Comparison of ENCODE assay signal across 23 mouse cellular contexts in genomic region chr11:34143984-34144383, GRCm38 (mm10). TPM values are rescaled to one million over a fixed set of nuclear protein-coding genes. Genes with fewer than 3 reads are reported as not detected.
DNase-seq lines count a peak whose midpoint lies in the region; ATAC-seq and TF ChIP-seq lines count a peak whose summit lies in the region.
"Had no signal": no experiment of that assay in that cellular context is flagged by ENCODE, and none has a peak within 500 bp of the region (broad histone marks: within the 10 kb centered on the region; RNA-seq: fewer than 3 reads in every experiment).

No protein-coding gene starts in this region.

- no peak overlapping the region for H3K27ac ChIP-seq in CH12.LX (ENCODE audit: insufficient read depth, low read depth)
- H3K27ac ChIP-seq: embryonic facial prominence, embryonic 10.5 days; embryonic facial prominence, embryonic 12.5 days; forebrain, embryonic 13.5 days; forebrain, embryonic 15.5 days had no signal

- no peaks in the 10 kb centered on the region for H3K79me2 ChIP-seq in CH12.LX (replicated peaks; ENCODE audit: control insufficient read depth, extremely low read depth, insufficient read depth, poor library complexity, severe bottlenecking)

- no peak for TF ChIP-seq RAD21 in CH12.LX (IDR thresholded peaks at IDR 0.05; ENCODE audit: low read depth, low read length)

- peak; percentile 80 for ATAC-seq in granulocyte monocyte progenitor cell, adult 5-6 weeks (replicated peaks; ENCODE audit: poor library complexity, severe bottlenecking)
- ATAC-seq: activated CD4-positive, CD25-positive, alpha-beta regulatory T cell, adult 4 months; CD4-positive, CD25-positive, alpha-beta regulatory T cell, adult 4 months; Patski had no signal

- no peak overlapping the region for H3K4me3 ChIP-seq in CH12.LX (replicated peaks in 1 of 3; ENCODE audit: low read depth in 2 of 3, low read length in 2 of 3, poor library complexity in 1 of 3)
- H3K4me3 ChIP-seq: embryonic facial prominence, embryonic 10.5 days; embryonic facial prominence, embryonic 12.5 days; forebrain, embryonic 13.5 days; forebrain, embryonic 15.5 days had no signal

- H3K4me2 ChIP-seq in CH12.LX (ENCODE audit: insufficient read depth, low read depth, poor library complexity, severe bottlenecking), result no peak overlapping the region
- H3K4me2 ChIP-seq: embryonic facial prominence, embryonic 12.5 days; forebrain, embryonic 13.5 days; forebrain, embryonic 15.5 days had no signal

- H3K9me3 ChIP-seq in CH12.LX (replicated peaks; ENCODE audit: low read length), result no peaks in the 10 kb centered on the region
- H3K9me3 ChIP-seq: embryonic facial prominence, embryonic 10.5 days; embryonic facial prominence, embryonic 12.5 days; forebrain, embryonic 13.5 days; forebrain, embryonic 15.5 days had no signal

- H3K27me3 ChIP-seq in CH12.LX (replicated peaks), result no peaks in the 10 kb centered on the region
- no peaks in the 10 kb centered on the region for H3K27me3 ChIP-seq in splenic B cell, adult 2 months (ENCODE audit: control insufficient read depth, insufficient read depth, low read length, poor library complexity, severe bottlenecking)
- H3K27me3 ChIP-seq: embryonic facial prominence, embryonic 12.5 days had no signal

- no peak for TF ChIP-seq EP300 in CH12.LX (IDR thresholded peaks at IDR 0.05; ENCODE audit: low read length)

- H3K36me3 ChIP-seq in CH12.LX (replicated peaks in 1 of 2; ENCODE audit: control insufficient read depth in 1 of 2, insufficient read depth in 1 of 2, low read length in 1 of 2), result no peaks in the 10 kb centered on the region
- no peaks in the 10 kb centered on the region for H3K36me3 ChIP-seq in splenic B cell, adult 2 months (ENCODE audit: control insufficient read depth, insufficient read depth, low read length, poor library complexity, severe bottlenecking)
- H3K36me3 ChIP-seq: embryonic facial prominence, embryonic 10.5 days; embryonic facial prominence, embryonic 12.5 days; forebrain, embryonic 15.5 days had no signal

- TF ChIP-seq CTCF in CH12.LX (conservative IDR thresholded peaks at IDR 0.05 in 1 of 2, IDR thresholded peaks at IDR 0.05 in 1 of 2; ENCODE audit: low read depth in 2 of 2, low read length in 2 of 2), result no peak

- intact Hi-C loops in gastrocnemius, postnatal 36 days (cut with DNase I), result no loop called here

- in situ Hi-C loops in CH12.LX (cut with MboI; ENCODE audit: low pct_ligation_motif_present, low pct_unique_long_range_greater_than_20kb, low sequenced_read_pairs), result no loop called here

- H3K9ac ChIP-seq in CH12.LX (ENCODE audit: insufficient read depth, low read depth), result no peak overlapping the region
- H3K9ac ChIP-seq: embryonic facial prominence, embryonic 12.5 days; forebrain, embryonic 13.5 days; forebrain, embryonic 15.5 days; forebrain, postnatal 0 days had no signal

- H3K4me1 ChIP-seq in CH12.LX (ENCODE audit: control insufficient read depth in 1 of 2, insufficient read depth in 2 of 2), result peaks cover 2 to 13% of the 10 kb centered on the region in 2 experiments; a peak in 2 of 4 replicates
- H3K4me1 ChIP-seq: embryonic facial prominence, embryonic 12.5 days had no signal

- dilution Hi-C loops in CH12.LX (cut with MboI; ENCODE audit: extremely low pct_ligation_motif_present, extremely low pct_unique_long_range_greater_than_20kb, low sequenced_read_pairs), result no loop called here

- TF ChIP-seq POLR2A in CH12.LX (IDR thresholded peaks at IDR 0.05; ENCODE audit: low read depth, low read length), result no peak

- DNase-seq in A20 (ENCODE audit: low read depth, low spot score) (peak; percentile 83), CH12.LX (ENCODE audit: extremely low read depth) (peak; percentile 26)
- DNase-seq in splenic B cell, adult 2 months (ENCODE audit: low read depth, low spot score), result peak; percentile 7
- no peak for DNase-seq in gastrocnemius, postnatal 36 days
- DNase-seq in Muller cell, postnatal 12 days (ENCODE audit: inconsistent ontology term), result no peak
- DNase-seq in lung, postnatal 14 days, result no peak
- DNase-seq: adrenal gland, adult 8-10 months; adrenal gland, postnatal 14 days; adrenal gland, postnatal 36 days had no signal

TF ChIP-seq in CH12.LX, 34 proteins besides CTCF, POLR2A, EP300 and RAD21:
- TF ChIP-seq USF1 (IDR thresholded peaks at IDR 0.05; ENCODE audit: low read depth, low read length), result peak; percentile 25; the same call in 1 of the 2 replicates
- TF ChIP-seq KAT2A (IDR thresholded peaks at IDR 0.05; ENCODE audit: insufficient replicate concordance, low read length), result no peak
- TF ChIP-seq USF2 (conservative IDR thresholded peaks at IDR 0.05; ENCODE audit: low read depth, low read length), result 0 out of 2 replicates have a peak, but pooled peaks have one; percentile 21
- TF ChIP-seq BHLHE40 (IDR thresholded peaks at IDR 0.05; ENCODE audit: low read depth, low read length), result 0 out of 2 replicates have a peak, but pooled peaks have one; percentile 21

RNA-seq across cellular contexts. Expression of gene 4930469K13Rik, which starts 45.6 kb away (rescaled TPM):
- not detected in 2 replicates for total RNA-seq in CH12.LX (2012; rRNA removed)
- total RNA-seq in CH12.LX (2014; rRNA removed), result 0.42 TPM in 1 of 2 replicates, not detected in the other
- polyA plus RNA-seq in CH12.LX (2012; ENCODE audit: insufficient read length, low read depth), result not detected in 2 replicates
- not detected in 2 replicates for total RNA-seq in granulocyte monocyte progenitor cell, adult 5-6 weeks (2014; fragmentation: Nextera tagmentation)
- not detected in 2 replicates for total RNA-seq in granulocyte monocyte progenitor cell, adult 5-6 weeks (2017)
- not detected for total RNA-seq in gastrocnemius, postnatal 36 days (2021)
- total RNA-seq: adrenal gland, adult 18-20 months; adrenal gland, adult 8-10 months; adrenal gland, postnatal 14 days; adrenal gland, postnatal 36 days; ES-E14; forebrain, postnatal 0 days had no signal
- polyA plus RNA-seq: cerebellum, adult 2 months; cortical plate, adult 2 months; embryonic facial prominence, embryonic 10.5 days; embryonic facial prominence, embryonic 12.5 days; forebrain, embryonic 11.5 days; forebrain, embryonic 13.5 days; forebrain, embryonic 15.5 days; forebrain, postnatal 0 days; Patski had no signal

Comparison
In these comparisons a context has a peak if more than half of its experiments do, and no peak if none do; other contexts are left out.
1. DNase-seq: peak in A20 (single experiment), CH12.LX (single experiment) and splenic B cell, adult 2 months (single experiment); none in gastrocnemius, postnatal 36 days (0 of 2), Muller cell, postnatal 12 days (single experiment) and lung, postnatal 14 days (single experiment).